Comparison of ENCODE assay signal across 22 mouse cellular contexts in genomic region chr3:116434757-116435156, GRCm38 (mm10). TPM values are rescaled to one million over a fixed set of nuclear protein-coding genes. Genes with fewer than 3 reads are reported as not detected.
DNase-seq lines count a peak whose midpoint lies in the region; ATAC-seq and TF ChIP-seq lines count a peak whose summit lies in the region.
"Had no signal": no experiment of that assay in that cellular context is flagged by ENCODE, and none has a peak within 500 bp of the region (broad histone marks: within the 10 kb centered on the region; RNA-seq: fewer than 3 reads in every experiment).

No protein-coding gene starts in this region.

- DNase-seq in liver (peak; percentile 34), G1E (ENCODE audit: low spot score) (no peak)
- no peak for DNase-seq in liver, postnatal 0 days
- peak; percentile 25 for DNase-seq in c-Kit-positive CD71-positive TER-119-positive erythroid progenitor cells, embryonic 14.5 days (ENCODE audit: low spot score)
- DNase-seq in liver, embryonic 14.5 days (ENCODE audit: low read depth in 3 of 3, low spot score in 3 of 3), result peak in 2 of 3 experiments; percentile 42 to 45
- DNase-seq in cerebellum, adult 11 months, result no peak
- no peak for DNase-seq in layer of hippocampus, adult 9-11 months
- DNase-seq in thymus, postnatal 14 days, result no peak
- DNase-seq: adrenal gland, postnatal 36 days; cerebellum, adult 18-20 months; cerebellum, postnatal 25 days; gastrocnemius, postnatal 36 days; heart, postnatal 36 days; kidney, adult 2 months; right cerebral cortex, adult 18-20 months had no signal

- no peak overlapping the region for H3K4me3 ChIP-seq in liver, postnatal 0 days (ENCODE audit: low read depth, low read length)
- no peak overlapping the region for H3K4me3 ChIP-seq in G1E (ENCODE audit: low read depth, low read length)
- H3K4me3 ChIP-seq in liver, embryonic 14.5 days (ENCODE audit: insufficient read depth in 1 of 2, low read depth in 2 of 2, low read length in 2 of 2), result no peak overlapping the region
- H3K4me3 ChIP-seq: forebrain, embryonic 13.5 days; heart, embryonic 15.5 days; hindbrain, embryonic 13.5 days; limb, embryonic 10.5 days; neural tube, embryonic 15.5 days had no signal

- no peaks in the 10 kb centered on the region for H3K27me3 ChIP-seq in liver, postnatal 0 days (ENCODE audit: insufficient read depth, low read length)
- H3K27me3 ChIP-seq in G1E (ENCODE audit: insufficient read depth, low read length), result peaks cover 4% of the 10 kb centered on the region
- no peaks in the 10 kb centered on the region for H3K27me3 ChIP-seq in liver, embryonic 14.5 days (ENCODE audit: control insufficient read depth, insufficient read depth, low read length)
- H3K27me3 ChIP-seq: forebrain, embryonic 13.5 days; heart, embryonic 15.5 days; hindbrain, embryonic 13.5 days; neural tube, embryonic 15.5 days had no signal

- H3K36me3 ChIP-seq in liver, postnatal 0 days (replicated peaks; ENCODE audit: insufficient read depth, low read length), result no peaks in the 10 kb centered on the region
- H3K36me3 ChIP-seq in G1E (replicated peaks), result no peaks in the 10 kb centered on the region
- no peaks in the 10 kb centered on the region for H3K36me3 ChIP-seq in liver, embryonic 14.5 days (replicated peaks; ENCODE audit: control insufficient read depth, insufficient read depth, low read depth)
- H3K36me3 ChIP-seq: heart, embryonic 15.5 days; hindbrain, embryonic 13.5 days; limb, embryonic 10.5 days; neural tube, embryonic 15.5 days had no signal

- H3K9me3 ChIP-seq in liver, postnatal 0 days (ENCODE audit: low read length), result no peaks in the 10 kb centered on the region
- H3K9me3 ChIP-seq in G1E (replicated peaks), result no peaks in the 10 kb centered on the region
- no peaks in the 10 kb centered on the region for H3K9me3 ChIP-seq in liver, embryonic 14.5 days (ENCODE audit: control insufficient read depth, low read length)
- H3K9me3 ChIP-seq: forebrain, embryonic 13.5 days; heart, embryonic 15.5 days; hindbrain, embryonic 13.5 days; limb, embryonic 10.5 days; neural tube, embryonic 15.5 days had no signal

- no peak overlapping the region for H3K4me2 ChIP-seq in liver, postnatal 0 days (ENCODE audit: low read depth, low read length)
- H3K4me2 ChIP-seq in liver, embryonic 14.5 days (ENCODE audit: low read depth), result no peak overlapping the region
- H3K4me2 ChIP-seq: forebrain, embryonic 13.5 days; heart, embryonic 15.5 days; hindbrain, embryonic 13.5 days; neural tube, embryonic 15.5 days had no signal

- 53% methylated on average over 2 of the region's 3 CpGs for WGBS in liver, postnatal 0 days (ENCODE audit: insufficient replicate concordance)
- WGBS in liver, embryonic 14.5 days (ENCODE audit: insufficient replicate concordance), result 31% methylated on average over 3 of the region's 3 CpGs

- TF ChIP-seq EP300 in liver, postnatal 0 days (IDR thresholded peaks at IDR 0.05; ENCODE audit: low read depth), result no peak
- TF ChIP-seq EP300 in liver, embryonic 14.5 days (IDR thresholded peaks at IDR 0.05; ENCODE audit: low read depth), result no peak

- no peak overlapping the region for H3K27ac ChIP-seq in liver, postnatal 0 days (ENCODE audit: low read depth)
- H3K27ac ChIP-seq in liver, embryonic 14.5 days, result no peak overlapping the region
- H3K27ac ChIP-seq: forebrain, embryonic 13.5 days; heart, embryonic 15.5 days; hindbrain, embryonic 13.5 days; kidney, postnatal 0 days; limb, embryonic 10.5 days; macrophage; neural tube, embryonic 15.5 days had no signal

- H3K9ac ChIP-seq in liver, postnatal 0 days (replicated peaks), result no peak overlapping the region
- no peak overlapping the region for H3K9ac ChIP-seq in liver, embryonic 14.5 days (replicated peaks)
- H3K9ac ChIP-seq: forebrain, embryonic 13.5 days; heart, embryonic 15.5 days; hindbrain, embryonic 13.5 days; neural tube, embryonic 15.5 days had no signal

- no peak for TF ChIP-seq CTCF in liver, postnatal 0 days (IDR thresholded peaks at IDR 0.05; ENCODE audit: low read depth)
- TF ChIP-seq CTCF in G1E (IDR thresholded peaks at IDR 0.05; ENCODE audit: low read depth, low read length), result no peak
- no peak for TF ChIP-seq CTCF in liver, embryonic 14.5 days (IDR thresholded peaks at IDR 0.05; ENCODE audit: low read depth)

- H3K4me1 ChIP-seq in liver, postnatal 0 days (ENCODE audit: insufficient read depth), result peaks cover 5% of the 10 kb centered on the region; the same call in 1 of the 2 replicates
- peaks cover 20% of the 10 kb centered on the region for H3K4me1 ChIP-seq in G1E (ENCODE audit: insufficient read depth, low read depth, low read length)
- peaks cover 2 to 5% of the 10 kb centered on the region in 2 experiments; a peak in 3 of 4 replicates for H3K4me1 ChIP-seq in liver, embryonic 14.5 days (replicated peaks; ENCODE audit: control insufficient read depth in 2 of 2, insufficient read depth in 2 of 2, low read length in 1 of 2)
- H3K4me1 ChIP-seq: forebrain, embryonic 13.5 days; hindbrain, embryonic 13.5 days; limb, embryonic 10.5 days; neural tube, embryonic 15.5 days had no signal

- no peak for ATAC-seq in liver, postnatal 0 days
- ATAC-seq in G1E (ENCODE audit: extremely low read depth, insufficient number of reproducible peaks, low FRiP score, poor library complexity, severe bottlenecking), result peak; percentile 57
- ATAC-seq in liver, embryonic 14.5 days (ENCODE audit: insufficient read depth), result 0 out of 2 replicates have a peak, but pooled peaks have one; percentile 37
- ATAC-seq: forebrain, embryonic 13.5 days had no signal

RNA-seq across cellular contexts. Expression of gene Cdc14a, which starts 10.9 kb away (rescaled TPM):
- polyA plus RNA-seq in liver, postnatal 0 days (2015; fragmentation: Nextera tagmentation; extraction: Ambion mirVana), result 1.5 TPM in 2 replicates
- total RNA-seq in G1E (2014; fragmentation: Nextera tagmentation) (24.0 and 29.9 TPM in 2 replicates), G1E (2017) (16.9 and 18.9 TPM in 2 replicates)
- 9.3 and 9.6 TPM in 2 replicates for polyA plus RNA-seq in G1E (2012)
- polyA plus RNA-seq in liver, embryonic 14.5 days (2012; rRNA removed), result 0.90 and 1.3 TPM in 2 replicates
- 1.8 and 2.5 TPM in 2 replicates for polyA plus RNA-seq in liver, embryonic 14.5 days (2014; fragmentation: Nextera tagmentation; extraction: Ambion mirVana)

Comparison
In these comparisons a context has a peak if more than half of its experiments do, and no peak if none do; other contexts are left out.
1. DNase-seq: peak in liver (single experiment), c-Kit-positive CD71-positive TER-119-positive erythroid progenitor cells, embryonic 14.5 days (single experiment) and liver, embryonic 14.5 days (2 of 3); none in liver, postnatal 0 days (single experiment), G1E (single experiment), cerebellum, adult 11 months (single experiment), layer of hippocampus, adult 9-11 months (single experiment) and thymus, postnatal 14 days (single experiment).